Mouse (Mus musculus): ENCODE measurements at regions not wholly inside any gene's neighbourhood (a gene's known extent, or its start where the extent isn't known, plus 50 kb on each side); places are given as distances from the start of the nearest gene placed in this dataset.

- no peaks in the 10 kb centered on the region for H3K27me3 ChIP-seq (replicated peaks)
These were observed 1971.2 kb upstream of the Lrrc6 start for GRCm38 (mm10) chr15:68471928-68472327.

GRCm38 (mm10) chr15:68462851-68463250, 1962.1 kb upstream of the Lrrc6 start:
- Histone ChIP-seq H3K79me2 (replicated peaks; ENCODE audit: control insufficient read depth, extremely low read depth, insufficient read depth, poor library complexity, severe bottlenecking) (no peaks in the 10 kb centered on the region), H3K4me3 (replicated peaks in 1 of 3; ENCODE audit: low read depth in 2 of 3, low read length in 2 of 3, poor library complexity in 1 of 3) (no peak overlapping the region), H3K9ac (ENCODE audit: insufficient read depth, low read depth) (no peak overlapping the region), H3K36me3 (replicated peaks in 1 of 2; ENCODE audit: control insufficient read depth in 1 of 2, insufficient read depth in 1 of 2, low read length in 1 of 2) (no peaks in the 10 kb centered on the region), H3K27me3 (replicated peaks) (no peaks in the 10 kb centered on the region), H3K27ac (ENCODE audit: insufficient read depth, low read depth) (no peak overlapping the region), H3K4me1 (ENCODE audit: control insufficient read depth in 1 of 2, insufficient read depth in 2 of 2) (no peaks in the 10 kb centered on the region), H3K9me3 (replicated peaks; ENCODE audit: low read length) (peaks cover 62% of the 10 kb centered on the region), H3K4me2 (ENCODE audit: insufficient read depth, low read depth, poor library complexity, severe bottlenecking) (no peak overlapping the region)
- in situ Hi-C loops (cut with MboI; ENCODE audit: low pct_ligation_motif_present, low pct_unique_long_range_greater_than_20kb, low sequenced_read_pairs) (no loop called here), dilution Hi-C loops (cut with MboI; ENCODE audit: extremely low pct_ligation_motif_present, extremely low pct_unique_long_range_greater_than_20kb, low sequenced_read_pairs) (no loop called here)
- TF ChIP-seq NRF1 (IDR thresholded peaks at IDR 0.05; ENCODE audit: low read depth, low read length) = no peak
- no peak for TF ChIP-seq SIN3A (IDR thresholded peaks at IDR 0.05; ENCODE audit: low read length)
- no peak for TF ChIP-seq MAFK (IDR thresholded peaks at IDR 0.05; ENCODE audit: insufficient replicate concordance, low read length)
- no peak for TF ChIP-seq IRF4 (IDR thresholded peaks at IDR 0.05; ENCODE audit: low read depth, low read length)
- TF ChIP-seq TBP (conservative IDR thresholded peaks at IDR 0.05; ENCODE audit: low read depth, low read length) = no peak
- no peak for TF ChIP-seq USF1 (IDR thresholded peaks at IDR 0.05; ENCODE audit: low read depth, low read length)
- no peak for TF ChIP-seq ZKSCAN1 (IDR thresholded peaks at IDR 0.05; ENCODE audit: borderline replicate concordance, low read depth, low read length)
- TF ChIP-seq E2F4 (IDR thresholded peaks at IDR 0.05; ENCODE audit: insufficient replicate concordance, low read depth, low read length) = no peak
- DNase-seq (ENCODE audit: extremely low read depth) = no peak

More at GRCm38 (mm10) chr15:68471928-68472327, 1971.2 kb upstream of the Lrrc6 start:
- in situ Hi-C loops (cut with MboI; ENCODE audit: low pct_ligation_motif_present, low pct_unique_long_range_greater_than_20kb, low sequenced_read_pairs) = no loop called here
- Histone ChIP-seq H3K4me1 (ENCODE audit: control insufficient read depth in 1 of 2, insufficient read depth in 2 of 2) (no peaks in the 10 kb centered on the region), H3K9me3 (replicated peaks; ENCODE audit: low read length) (peaks cover 90% of the 10 kb centered on the region), H3K9ac (ENCODE audit: insufficient read depth, low read depth) (no peak overlapping the region), H3K79me2 (replicated peaks; ENCODE audit: control insufficient read depth, extremely low read depth, insufficient read depth, poor library complexity, severe bottlenecking) (no peaks in the 10 kb centered on the region), H3K4me3 (replicated peaks in 1 of 3; ENCODE audit: low read depth in 2 of 3, low read length in 2 of 3, poor library complexity in 1 of 3) (no peak overlapping the region), H3K27ac (ENCODE audit: insufficient read depth, low read depth) (no peak overlapping the region), H3K36me3 (replicated peaks in 1 of 2; ENCODE audit: control insufficient read depth in 1 of 2, insufficient read depth in 1 of 2, low read length in 1 of 2) (no peaks in the 10 kb centered on the region), H3K4me2 (ENCODE audit: insufficient read depth, low read depth, poor library complexity, severe bottlenecking) (no peak overlapping the region)
- dilution Hi-C loops (cut with MboI; ENCODE audit: extremely low pct_ligation_motif_present, extremely low pct_unique_long_range_greater_than_20kb, low sequenced_read_pairs) = no loop called here
- DNase-seq (ENCODE audit: extremely low read depth) = no peak
- TF ChIP-seq RAD21 (IDR thresholded peaks at IDR 0.05; ENCODE audit: low read depth, low read length) (no peak), MAZ (IDR thresholded peaks at IDR 0.05; ENCODE audit: low read depth, low read length) (no peak), POLR2A (IDR thresholded peaks at IDR 0.05; ENCODE audit: low read depth, low read length) (no peak), RCOR1 (conservative IDR thresholded peaks at IDR 0.05; ENCODE audit: low read depth, low read length) (no peak), ETS1 (conservative IDR thresholded peaks at IDR 0.05; ENCODE audit: low read depth, low read length) (no peak), SMC3 (IDR thresholded peaks at IDR 0.05; ENCODE audit: low read depth, low read length) (no peak), JUN (IDR thresholded peaks at IDR 0.05; ENCODE audit: insufficient read depth, low read depth, low read length) (no peak)

GRCm38 (mm10) chr15:68457239-68457638, 1956.5 kb upstream of the Lrrc6 start:
- no peak overlapping the region for H3K4me3 ChIP-seq (replicated peaks in 1 of 3; ENCODE audit: low read depth in 2 of 3, low read length in 2 of 3, poor library complexity in 1 of 3)
- H3K9ac ChIP-seq (ENCODE audit: insufficient read depth, low read depth) = no peak overlapping the region
- TF ChIP-seq ELF1 (IDR thresholded peaks at IDR 0.05; ENCODE audit: low read depth, low read length) (no peak), CHD2 (IDR thresholded peaks at IDR 0.05; ENCODE audit: low read length) (no peak), PAX5 (IDR thresholded peaks at IDR 0.05; ENCODE audit: low read length) (no peak), MAFK (IDR thresholded peaks at IDR 0.05; ENCODE audit: insufficient replicate concordance, low read length) (no peak), E2F4 (IDR thresholded peaks at IDR 0.05; ENCODE audit: insufficient replicate concordance, low read depth, low read length) (no peak), CTCF (conservative IDR thresholded peaks at IDR 0.05 in 1 of 2, IDR thresholded peaks at IDR 0.05 in 1 of 2; ENCODE audit: low read depth in 2 of 2, low read length in 2 of 2) (no peak), HCFC1 (IDR thresholded peaks at IDR 0.05; ENCODE audit: low read depth, low read length) (no peak), MYC (IDR thresholded peaks at IDR 0.05; ENCODE audit: low read depth, low read length) (no peak), JUND (conservative IDR thresholded peaks at IDR 0.05; ENCODE audit: low read depth, low read length) (no peak), POLR2A (IDR thresholded peaks at IDR 0.05; ENCODE audit: low read depth, low read length) (no peak), MXI1 (IDR thresholded peaks at IDR 0.05; ENCODE audit: low read depth, low read length) (no peak), IRF4 (IDR thresholded peaks at IDR 0.05; ENCODE audit: low read depth, low read length) (no peak), KAT2A (IDR thresholded peaks at IDR 0.05; ENCODE audit: insufficient replicate concordance, low read length) (no peak), ZMIZ1 (IDR thresholded peaks at IDR 0.05; ENCODE audit: low read depth, low read length) (no peak), EP300 (IDR thresholded peaks at IDR 0.05; ENCODE audit: low read length) (no peak), SMC3 (IDR thresholded peaks at IDR 0.05; ENCODE audit: low read depth, low read length) (no peak), TCF12 (IDR thresholded peaks at IDR 0.05; ENCODE audit: low read depth, low read length) (no peak)
- dilution Hi-C loops (cut with MboI; ENCODE audit: extremely low pct_ligation_motif_present, extremely low pct_unique_long_range_greater_than_20kb, low sequenced_read_pairs) = no loop called here
- H3K36me3 ChIP-seq (replicated peaks in 1 of 2; ENCODE audit: control insufficient read depth in 1 of 2, insufficient read depth in 1 of 2, low read length in 1 of 2) = no peaks in the 10 kb centered on the region
- H3K27me3 ChIP-seq (replicated peaks) = no peaks in the 10 kb centered on the region
- peaks cover 39% of the 10 kb centered on the region for H3K9me3 ChIP-seq (replicated peaks; ENCODE audit: low read length)
- in situ Hi-C loops (cut with MboI; ENCODE audit: low pct_ligation_motif_present, low pct_unique_long_range_greater_than_20kb, low sequenced_read_pairs) = no loop called here
- no peak overlapping the region for H3K4me2 ChIP-seq (ENCODE audit: insufficient read depth, low read depth, poor library complexity, severe bottlenecking)
- H3K79me2 ChIP-seq (replicated peaks; ENCODE audit: control insufficient read depth, extremely low read depth, insufficient read depth, poor library complexity, severe bottlenecking) = no peaks in the 10 kb centered on the region
- no peak overlapping the region for H3K27ac ChIP-seq (ENCODE audit: insufficient read depth, low read depth)
- H3K4me1 ChIP-seq (ENCODE audit: control insufficient read depth in 1 of 2, insufficient read depth in 2 of 2) = no peaks in the 10 kb centered on the region
- no peak for DNase-seq (ENCODE audit: extremely low read depth)

Measured in CH12.LX (cell line).